Mouse (Mus musculus) stomach, embryonic 14.5 days (tissue): ENCODE results near the gene Gpx7. TPM values are rescaled to one million over a fixed set of nuclear protein-coding genes. Genes with fewer than 3 reads are reported as not detected.

ENCODE experiments used
- ATAC-seq: fragments of 200-750 bp; cut with Nextera tagmentation; 2 replicates; pipeline ENCODE4 v1.8.0; 2017; ENCODE audit warnings: low read depth, moderate TSS enrichment; ENCODE audit not compliant: insufficient number of reproducible peaks, insufficient read depth, low FRiP score
- H3K27ac ChIP-seq: fragments of 300-500 bp; sonication (generic); 2 replicates; pipeline ENCODE4 v1.5.1; 2014; ENCODE audit warnings: mild to moderate bottlenecking, low read length, moderate library complexity, mixed read lengths
- H3K27me3 ChIP-seq: fragments of 300-500 bp; sonication (generic); 2 replicates; pipeline ENCODE4 v1.6.1; 2014; ENCODE audit warnings: low read length, control low read depth, mixed read lengths; ENCODE audit not compliant: control insufficient read depth, insufficient read depth
- H3K36me3 ChIP-seq: fragments of 300-500 bp; sonication (generic); 2 replicates; pipeline ENCODE4 v1.6.1; 2014; ENCODE audit warnings: mild to moderate bottlenecking, control low read depth, low read length, moderate library complexity, mixed read lengths; ENCODE audit not compliant: control insufficient read depth, insufficient read depth
- H3K4me1 ChIP-seq: fragments of 300-500 bp; sonication (generic); 2 replicates; pipeline ENCODE4 v1.6.1; 2014; ENCODE audit warnings: low read length, control low read depth, mixed read lengths; ENCODE audit not compliant: control insufficient read depth, insufficient read depth
- H3K4me2 ChIP-seq: fragments of 300-500 bp; sonication (generic); replicated peaks from 2 replicates; pipeline ENCODE4 v1.6.1; 2014; ENCODE audit warnings: low read depth, low read length, control low read depth
- H3K4me3 ChIP-seq: fragments of 300-500 bp; sonication (generic); 2 replicates; pipeline ENCODE4 v1.5.1; 2014; ENCODE audit warnings: low read depth, low read length, control low read depth
- H3K9ac ChIP-seq: fragments of 300-500 bp; sonication (generic); replicated peaks from 2 replicates; pipeline ENCODE4 v1.6.1; 2014; ENCODE audit warnings: low read depth, mild to moderate bottlenecking, control low read depth, low read length, moderate library complexity, mixed read lengths
- H3K9me3 ChIP-seq: fragments of 300-500 bp; sonication (generic); 2 replicates; pipeline ENCODE4 v1.6.1; 2016; ENCODE audit warnings: low read depth, low read length, control low read depth; ENCODE audit not compliant: control insufficient read depth
- WGBS: fragments of 180-500 bp; shearing (Covaris S2); extraction: QIAGEN DNeasy Blood & Tissue Kit; methylation state at CpG from one replicate; pipeline ENCODE4 v1.1.7; 2014; 5-methylcytosine and 5-hydroxymethylcytosine counted together
- polyA plus RNA-seq: library from polyadenylated mRNA; unstranded; fragments of >200 nt; fragmentation: Nextera tagmentation; extraction: Ambion mirVana; gene quantifications from 2 replicates; pipeline ENCODE4 v1.2.1, GENCODE M21; 2014

Gpx7 gene
- polyA plus RNA-seq, 1 experiment from 2014 or later = 65.8 TPM

DNA sequence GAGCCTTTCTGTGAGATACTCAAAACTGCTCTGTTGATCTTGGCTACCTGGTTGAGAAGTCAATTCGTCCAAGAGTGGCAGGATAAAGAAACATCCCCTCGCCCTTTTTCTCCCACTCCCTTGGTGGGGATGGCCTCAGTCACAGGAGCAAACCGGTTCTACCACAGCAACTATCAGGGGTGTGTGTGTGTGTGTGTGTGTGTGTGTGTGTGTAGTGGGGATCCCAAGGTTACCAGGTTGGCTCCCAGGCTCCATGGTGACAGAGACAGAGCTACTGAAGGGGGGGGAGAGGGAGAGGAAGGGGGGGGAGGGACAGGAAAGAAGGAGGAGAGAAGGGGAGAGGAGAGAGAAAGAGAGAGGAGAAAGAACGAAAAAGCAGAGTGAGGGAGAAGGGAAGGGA, 19.7 kb downstream of the Gpx7 start:
- Histone ChIP-seq H3K4me2 (peak overlapping the region; percentile 54), H3K9ac (no peak overlapping the region), H3K9me3 (no peaks in the 10 kb centered on the region), H3K36me3 (no peaks in the 10 kb centered on the region), H3K27ac (peak overlapping the region; percentile 77; the same call in 1 of the 2 replicates), H3K27me3 (no peaks in the 10 kb centered on the region), H3K4me3 (no peak overlapping the region; the same call in 1 of the 2 replicates), H3K4me1 (peaks cover 11% of the 10 kb centered on the region)
- 35% methylated on average over 4 of the region's 4 CpGs for WGBS
- ATAC-seq = peak; percentile 74

- H3K9me3 ChIP-seq = no peaks in the 10 kb centered on the region
- ATAC-seq = no peak
- no peak overlapping the region for H3K4me3 ChIP-seq
- H3K4me2 ChIP-seq = no peak overlapping the region
- WGBS = 34% methylated on average over 1 of the region's 1 CpGs
- no peak overlapping the region for H3K9ac ChIP-seq
- H3K4me1 ChIP-seq = peaks cover 11% of the 10 kb centered on the region
- no peak overlapping the region for H3K27ac ChIP-seq
- no peaks in the 10 kb centered on the region for H3K27me3 ChIP-seq
- H3K36me3 ChIP-seq = no peaks in the 10 kb centered on the region
Measured at GRCm38 (mm10) chr4:108386087-108386486, 20.7 kb downstream of the Gpx7 start.

DNA sequence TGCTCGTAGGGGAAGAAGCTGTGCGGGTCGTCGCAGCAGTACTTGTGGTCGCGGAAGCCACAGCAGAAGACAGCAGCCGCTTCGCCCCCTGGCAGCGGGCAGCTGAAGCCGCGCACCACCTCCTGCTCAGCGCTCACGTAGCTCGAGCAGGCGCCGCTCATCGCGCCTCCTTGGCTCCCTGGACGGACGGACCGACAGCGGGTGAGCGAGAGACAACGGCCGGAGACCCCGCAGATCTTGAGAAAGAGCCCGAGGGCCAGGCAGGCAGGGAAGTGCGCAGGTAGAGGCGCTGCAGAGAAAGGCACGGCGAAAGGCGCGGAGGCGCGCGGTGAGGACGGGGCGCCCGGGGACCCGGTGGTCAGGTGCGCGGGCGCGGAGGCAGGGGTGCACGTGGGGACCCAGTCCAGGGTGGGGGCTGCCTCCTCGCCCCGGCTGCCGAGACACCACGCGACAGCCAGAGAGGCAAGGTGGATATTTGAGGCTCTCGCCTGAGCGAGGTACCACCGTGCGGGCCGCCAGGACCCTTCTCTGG, 23.5 kb downstream of the Gpx7 start, which contains the start of gene Shisal2a:
Gene Shisal2a, minus strand, starts transcription at position 167 of the 532 bp plus-strand sequence.
- Histone ChIP-seq H3K4me2 (peak within 1 kb of the TSS; percentile 83), H3K9ac (peak within 1 kb of the TSS; percentile 50; the same call in 1 of the 2 replicates), H3K36me3 (no peaks in the 10 kb centered on the region), H3K27me3 (no peaks in the 10 kb centered on the region), H3K4me3 (peak within 1 kb of the TSS; percentile 41), H3K9me3 (no peaks in the 10 kb centered on the region), H3K4me1 (peaks cover 5% of the 10 kb centered on the region), H3K27ac (no peak within 1 kb of the TSS)
- WGBS = 2% methylated on average over 54 of the region's 55 CpGs
- 0 out of 2 replicates have a peak, but pooled peaks have one; percentile 34 for ATAC-seq

DNA sequence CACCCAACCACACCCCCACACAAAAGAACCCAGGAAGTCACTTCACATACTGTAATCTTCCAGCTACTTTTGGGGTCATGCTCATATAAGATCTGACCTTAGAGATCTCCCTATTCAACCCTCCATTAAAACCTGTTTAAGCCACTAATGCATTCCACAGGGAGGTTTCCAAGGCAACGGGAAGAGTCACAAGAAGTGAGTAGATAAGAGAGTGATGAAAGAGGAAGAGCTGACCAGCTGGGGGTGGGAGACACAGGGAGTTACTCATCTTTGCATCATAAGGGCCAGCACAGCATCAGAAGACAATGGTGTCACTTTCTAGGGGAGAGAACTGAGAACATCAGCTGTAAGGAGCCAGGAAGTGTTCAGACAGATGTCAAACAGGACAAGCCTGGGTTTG, 26.6 kb downstream of the Gpx7 start:
- no peaks in the 10 kb centered on the region for H3K4me1 ChIP-seq
- H3K36me3 ChIP-seq = no peaks in the 10 kb centered on the region
- no peak overlapping the region for H3K4me3 ChIP-seq
- no peaks in the 10 kb centered on the region for H3K27me3 ChIP-seq
- H3K9ac ChIP-seq = no peak overlapping the region
- ATAC-seq = no peak
- no peak overlapping the region for H3K4me2 ChIP-seq
- 0% methylated on average over 1 of the region's 1 CpGs for WGBS
- H3K27ac ChIP-seq = no peak overlapping the region
- H3K9me3 ChIP-seq = no peaks in the 10 kb centered on the region

DNA sequence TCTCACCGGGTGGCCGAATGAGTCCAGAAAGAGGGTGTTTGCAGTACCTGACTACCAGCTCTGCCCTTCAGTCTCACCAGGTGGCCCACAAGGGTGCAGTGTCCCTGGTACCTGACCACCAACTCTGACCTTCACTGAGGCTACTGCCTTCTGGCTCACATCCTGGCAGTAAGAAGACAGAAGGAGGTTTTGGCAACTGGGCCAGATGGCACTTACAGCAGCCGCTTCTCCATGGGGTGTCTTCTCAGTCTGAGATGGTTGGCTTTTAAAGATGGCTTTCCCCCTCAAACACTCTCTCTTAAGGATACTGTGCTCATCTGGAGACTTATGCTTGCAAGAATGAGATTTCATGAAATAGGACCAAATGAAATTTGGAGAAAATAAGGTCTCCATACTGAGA, 27.3 kb downstream of the Gpx7 start:
- H3K9me3 ChIP-seq = no peaks in the 10 kb centered on the region
- H3K4me2 ChIP-seq = no peak overlapping the region
- 85% methylated on average over 3 of the region's 3 CpGs for WGBS
- no peaks in the 10 kb centered on the region for H3K4me1 ChIP-seq
- no peak overlapping the region for H3K27ac ChIP-seq
- ATAC-seq = no peak
- no peak overlapping the region for H3K9ac ChIP-seq
- no peaks in the 10 kb centered on the region for H3K36me3 ChIP-seq
- H3K4me3 ChIP-seq = no peak overlapping the region
- H3K27me3 ChIP-seq = no peaks in the 10 kb centered on the region

DNA sequence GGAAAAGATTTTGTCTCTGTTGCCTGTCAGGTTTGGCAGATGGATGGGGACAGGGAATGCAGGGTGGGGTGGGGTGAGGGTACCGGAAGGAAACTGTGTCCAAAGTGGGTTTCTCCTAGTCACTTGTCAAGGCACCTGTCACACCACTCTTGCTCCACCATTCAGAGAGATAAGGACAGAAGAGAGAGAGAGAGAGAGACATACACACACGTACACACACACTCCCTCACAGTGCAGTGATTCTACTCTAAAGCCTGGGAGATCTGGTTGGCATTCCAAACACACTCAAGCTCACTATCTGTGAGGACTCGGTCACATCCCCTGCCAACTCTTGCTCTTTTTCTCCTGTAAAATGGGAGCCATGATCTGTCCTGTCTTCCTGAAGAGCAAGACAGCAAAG, 34.6 kb downstream of the Gpx7 start:
- Histone ChIP-seq H3K4me1 (0 out of 2 replicates have a peak, but pooled peaks cover 3% of the 10 kb centered on the region), H3K4me2 (no peak overlapping the region), H3K27me3 (no peaks in the 10 kb centered on the region), H3K36me3 (no peaks in the 10 kb centered on the region), H3K4me3 (no peak overlapping the region), H3K9me3 (no peaks in the 10 kb centered on the region), H3K9ac (no peak overlapping the region), H3K27ac (no peak overlapping the region)
- WGBS = 53% methylated on average over 3 of the region's 3 CpGs
- no peak for ATAC-seq

DNA sequence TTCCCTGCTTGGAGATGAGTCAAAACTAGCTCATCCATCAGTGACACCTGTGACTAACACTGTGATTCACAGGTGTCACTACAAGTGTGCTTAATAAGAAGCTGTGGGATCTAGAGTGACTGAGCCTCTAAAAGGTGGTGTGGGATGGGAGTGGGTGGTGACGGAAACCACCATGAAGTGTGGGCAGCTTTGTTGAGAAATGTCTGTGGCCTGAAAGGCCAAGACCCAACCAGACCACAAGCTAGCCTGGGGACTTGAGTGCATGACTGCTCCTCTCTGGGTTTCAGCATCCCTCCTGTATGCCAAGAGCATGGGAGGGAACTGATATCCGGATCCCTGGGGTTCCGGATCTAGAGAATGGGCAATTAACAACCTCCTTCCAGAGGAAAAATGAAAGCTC, 35.3 kb downstream of the Gpx7 start:
- H3K36me3 ChIP-seq = no peaks in the 10 kb centered on the region
- no peak overlapping the region for H3K9ac ChIP-seq
- WGBS = 84% methylated on average over 3 of the region's 3 CpGs
- H3K27me3 ChIP-seq = no peaks in the 10 kb centered on the region
- no peak overlapping the region for H3K27ac ChIP-seq
- H3K9me3 ChIP-seq = no peaks in the 10 kb centered on the region
- ATAC-seq = no peak
- H3K4me1 ChIP-seq = 0 out of 2 replicates have a peak, but pooled peaks cover 3% of the 10 kb centered on the region
- H3K4me2 ChIP-seq = no peak overlapping the region
- no peak overlapping the region for H3K4me3 ChIP-seq

DNA sequence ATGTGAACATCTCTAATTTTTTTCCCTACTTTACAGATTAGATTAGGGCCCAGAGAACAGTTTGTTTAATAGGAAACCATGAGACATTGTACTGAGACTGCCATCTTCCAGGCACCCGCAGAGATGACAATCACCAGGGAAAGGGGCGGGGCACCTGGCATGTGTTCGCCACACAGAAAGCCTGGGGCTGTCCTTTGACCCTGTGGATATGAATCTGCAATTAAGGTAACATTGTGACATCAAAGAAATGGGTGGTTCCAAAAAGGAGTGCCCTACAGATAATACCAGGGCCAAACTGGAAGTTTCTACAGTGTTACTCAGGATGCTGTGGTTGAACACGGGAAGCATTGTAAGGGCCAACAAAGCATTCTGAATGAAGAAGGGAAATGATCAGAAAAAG, 36.4 kb downstream of the Gpx7 start:
- no peak overlapping the region for H3K27ac ChIP-seq
- no peaks in the 10 kb centered on the region for H3K27me3 ChIP-seq
- no peak overlapping the region for H3K9ac ChIP-seq
- H3K4me1 ChIP-seq = 0 out of 2 replicates have a peak, but pooled peaks cover 3% of the 10 kb centered on the region
- WGBS = 56% methylated on average over 4 of the region's 4 CpGs
- H3K36me3 ChIP-seq = no peaks in the 10 kb centered on the region
- no peak overlapping the region for H3K4me3 ChIP-seq
- ATAC-seq = no peak
- no peak overlapping the region for H3K4me2 ChIP-seq
- H3K9me3 ChIP-seq = no peaks in the 10 kb centered on the region

GRCm38 (mm10) chr4:108369254-108369653, 37.5 kb downstream of the Gpx7 start:
- peaks cover 3% of the 10 kb centered on the region; the same call in 1 of the 2 replicates for H3K4me1 ChIP-seq
- no peak overlapping the region for H3K4me3 ChIP-seq
- no peak for ATAC-seq
- H3K9me3 ChIP-seq = no peaks in the 10 kb centered on the region
- no peaks in the 10 kb centered on the region for H3K36me3 ChIP-seq
- no peak overlapping the region for H3K27ac ChIP-seq
- no peak overlapping the region for H3K4me2 ChIP-seq
- H3K9ac ChIP-seq = no peak overlapping the region
- WGBS = 40% methylated on average over 5 of the region's 5 CpGs
- no peaks in the 10 kb centered on the region for H3K27me3 ChIP-seq
